Mouse (Mus musculus) cerebellum, adult 2 months (tissue): ENCODE data around the gene Naa35.

Source experiments
- CTCF ChIP-seq: fragments of 200-500 bp; IDR thresholded peaks from 2 replicates; pipeline ENCODE4 v1.5.1; 2011; ENCODE audit warnings: low read depth, mild to moderate bottlenecking, control low read depth, low read length, moderate library complexity, borderline replicate concordance; ENCODE audit not compliant: insufficient read depth
- POLR2A ChIP-seq: fragments of 200-500 bp; IDR thresholded peaks from 2 replicates; pipeline ENCODE4 v1.6.1; 2011; ENCODE audit warnings: low read length, control low read depth, borderline replicate concordance; ENCODE audit not compliant: insufficient read depth

GRCm38 (mm10) chr13:59637800-59638199 is 52.7 kb downstream of the Naa35 start:
- no peak for TF ChIP-seq CTCF
- no peak for TF ChIP-seq POLR2A
